Mouse (Mus musculus) B cell, adult (primary cell): ENCODE measurements around the gene Cfd. TPM values are rescaled to one million over a fixed set of nuclear protein-coding genes. Genes with fewer than 3 reads are reported as not detected.

Source experiments
- total RNA-seq: library from RNA; stranded (reverse); gene quantifications from 4 replicates; pipeline ENCODE4 v1.2.4, GENCODE M21; 2023; ENCODE audit not compliant: inconsistent age

Cfd gene
- not detected in 4 replicates for total RNA-seq

GRCm38 (mm10) chr10:79890670-79891069, at the start of gene Cfd:
Gene Cfd, plus strand, starts transcription at chr10:79890853.

DNA sequence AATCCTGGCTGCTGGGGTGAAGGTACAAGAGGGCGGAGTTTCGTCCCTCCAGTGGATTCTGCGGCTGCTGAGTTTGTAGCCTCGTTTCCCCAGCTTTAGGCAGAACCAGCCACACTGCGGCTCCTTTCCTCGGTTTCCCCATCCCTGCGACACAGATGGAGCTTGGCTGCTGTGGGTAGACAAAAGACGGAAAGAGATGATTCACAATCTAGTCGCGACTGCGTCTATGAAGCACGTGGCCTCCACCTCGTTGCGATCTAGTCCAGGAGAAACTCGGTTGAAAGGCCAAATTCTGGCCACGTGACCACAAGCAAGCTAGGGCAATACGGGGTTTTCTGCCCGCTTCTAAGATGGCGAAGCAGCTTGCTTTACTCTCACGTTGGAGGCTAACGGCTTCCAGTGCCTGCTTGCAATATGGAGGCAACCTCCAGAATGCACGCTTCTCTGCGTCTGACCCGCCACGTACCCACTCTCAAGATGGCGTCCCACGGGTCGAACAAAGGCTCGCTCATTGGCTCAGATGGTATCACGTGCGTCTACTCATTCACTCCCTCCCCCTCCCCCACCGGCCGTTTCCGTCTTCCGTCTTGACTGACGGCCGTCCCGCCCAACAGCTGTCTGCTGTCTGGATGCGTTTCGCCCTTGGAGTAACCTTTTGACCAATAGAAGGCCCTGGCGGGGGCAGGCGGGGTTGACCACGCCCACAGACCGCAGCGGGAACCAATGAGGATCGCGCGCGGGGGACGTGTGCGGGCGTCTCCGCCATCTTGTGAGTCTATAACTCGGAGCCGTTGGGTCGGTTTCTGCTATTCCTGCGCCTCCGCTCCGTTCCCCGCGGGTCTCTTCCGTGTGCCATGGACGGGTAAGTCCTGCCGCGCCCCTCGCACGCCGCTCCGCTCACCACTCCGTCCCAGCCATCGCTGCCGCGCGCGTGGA, 36.5 kb upstream of the Cfd start, which contains the start of gene Ptbp1:
TSS of gene Ptbp1 (plus strand) at position 568 of the 936 bp plus-strand sequence.

DNA sequence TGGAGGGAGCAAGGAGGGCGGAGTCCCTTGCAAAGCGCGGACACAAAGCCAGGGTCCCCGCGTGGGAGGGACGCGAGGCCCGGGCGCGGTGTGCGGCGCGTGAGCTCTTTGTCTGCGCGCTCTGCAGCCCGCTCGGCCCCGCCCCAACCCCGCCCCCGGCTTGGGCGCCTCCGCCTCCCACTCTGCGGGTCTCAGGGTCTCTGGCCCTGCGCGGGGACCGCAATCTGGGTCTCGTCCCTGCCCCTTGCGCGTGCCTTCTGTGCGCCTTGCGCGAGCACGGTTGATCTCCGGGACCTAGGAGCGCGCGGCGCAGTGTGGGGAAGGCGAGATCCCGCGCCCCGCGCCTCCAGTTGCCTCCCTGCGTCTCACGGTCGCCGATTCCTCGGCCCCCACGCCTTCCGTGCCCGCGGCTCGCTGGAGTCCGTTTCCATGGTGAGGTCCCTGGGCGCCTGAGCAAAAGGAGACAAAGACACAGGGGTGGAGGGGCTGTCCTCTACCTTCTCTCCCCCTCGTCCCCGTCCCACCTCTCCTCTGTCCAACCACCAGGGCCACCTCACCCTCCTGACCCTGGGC, 16.3 kb upstream of the Cfd start, which contains the start of the genes Prtn3 and Plppr3:
TSS of gene Prtn3 (plus strand) at position 187 of the 573 bp plus-strand sequence.
TSS of gene Plppr3 (minus strand) at position 345 of the 573 bp plus-strand sequence.

GRCm38 (mm10) chr10:79886054-79886453, 4.6 kb upstream of the Cfd start, which contains the start of gene Elane:
Gene Elane, plus strand, starts transcription at chr10:79886247.

GRCm38 (mm10) chr10:79908167-79909091, 17.8 kb downstream of the Cfd start, which contains the start of gene Med16:
Gene Med16, minus strand, starts transcription at chr10:79908923.

GRCm38 (mm10) chr10:79910556-79910955, 19.9 kb downstream of the Cfd start, which contains the start of gene Gm26602:
Gene Gm26602, plus strand, starts transcription at chr10:79910856.

GRCm38 (mm10) chr10:79916808-79917531, 26.3 kb downstream of the Cfd start, which contains the start of gene Kiss1r:
Gene Kiss1r, plus strand, starts transcription at chr10:79916971.

GRCm38 (mm10) chr10:79920958-79921535, 30.4 kb downstream of the Cfd start, which contains the start of gene R3hdm4:
Gene R3hdm4, minus strand, starts transcription at chr10:79921208.

DNA sequence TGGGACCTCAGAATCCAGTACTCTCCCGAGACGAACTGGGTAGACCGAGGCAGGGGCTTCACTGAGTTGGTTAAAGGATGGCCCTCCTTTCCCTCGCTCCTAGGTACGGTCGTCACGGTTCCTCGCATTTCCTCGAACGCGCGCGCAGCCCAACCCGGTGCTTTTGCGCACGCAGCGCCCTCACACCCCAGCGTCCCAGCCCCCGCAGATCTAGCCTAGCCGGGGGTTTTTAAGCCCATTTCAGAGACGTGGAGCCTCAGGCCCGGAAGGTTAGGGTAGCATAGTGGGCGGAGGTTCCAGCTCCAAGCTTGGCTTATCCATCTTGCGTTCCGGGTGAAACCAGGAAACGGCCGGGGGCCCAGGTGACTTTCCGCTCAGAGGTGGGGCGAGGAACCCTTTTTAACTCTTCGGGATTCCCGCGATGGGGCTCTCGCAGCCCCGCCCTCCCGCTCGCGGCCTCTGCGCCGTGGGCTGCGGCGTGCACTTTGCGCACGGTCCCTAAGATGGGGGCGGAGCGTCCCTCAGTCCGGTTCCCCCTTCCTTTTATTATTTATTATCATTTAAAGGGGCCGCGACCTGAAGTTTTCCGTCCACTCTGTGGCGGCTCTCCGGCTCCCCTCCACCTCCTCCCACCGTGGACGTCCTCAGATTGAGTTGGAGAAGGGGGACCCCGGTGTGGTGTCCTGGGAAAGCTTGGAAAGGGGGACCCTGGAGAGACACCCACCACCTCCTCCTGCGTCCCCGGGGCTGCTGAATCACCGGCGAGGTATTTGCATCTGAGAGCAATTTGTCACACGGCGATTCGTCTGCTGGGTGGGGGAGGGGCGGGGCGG, 36.1 kb downstream of the Cfd start, which contains the start of gene Arid3a:
TSS of gene Arid3a (plus strand) at position 553 of the 833 bp plus-strand sequence.

Other genes starting within 250 kb of the Cfd start
- gene Odf3l2, start 245.1 kb upstream of the Cfd start, total RNA-seq = not detected in 4 replicates
- gene Madcam1, start 226.3 kb upstream of the Cfd start, total RNA-seq = not detected in 4 replicates
- 13.7 to 19.6 TPM (median 17.1 TPM) in 4 replicates for gene Tpgs1, start 221.5 kb upstream of the Cfd start, total RNA-seq
- 64.7 to 70.9 TPM (median 68.3 TPM) in 4 replicates for gene Cdc34, start 208.7 kb upstream of the Cfd start, total RNA-seq
- 1.2 to 2.8 TPM (median 2.1 TPM) in 4 replicates for gene Gzmm, start 201.8 kb upstream of the Cfd start, total RNA-seq
- 101 to 112 TPM (median 107 TPM) in 4 replicates for gene Bsg, start 186.4 kb upstream of the Cfd start, total RNA-seq
- 0.26 TPM in 1 of 4 replicates, not detected in the others for gene Hcn2, start 174.2 kb upstream of the Cfd start, total RNA-seq
- gene Polrmt, start 144.3 kb upstream of the Cfd start, total RNA-seq = 55.6 to 79.9 TPM (median 71.2 TPM) in 4 replicates
- gene Fgf22, start 135.8 kb upstream of the Cfd start, total RNA-seq = not detected in 4 replicates
- 52.1 to 65.8 TPM (median 59.1 TPM) in 4 replicates for gene Rnf126, start 123.9 kb upstream of the Cfd start, total RNA-seq
- 1.1 to 2.1 TPM (median 1.7 TPM) in 4 replicates for gene Fstl3, start 113.6 kb upstream of the Cfd start, total RNA-seq
- gene Prss57, start 99.9 kb upstream of the Cfd start, total RNA-seq = not detected in 4 replicates
- gene Palm, start 97.3 kb upstream of the Cfd start, total RNA-seq = 5.9 to 8.0 TPM (median 6.7 TPM) in 4 replicates
- not detected in 4 replicates for gene Misp, start 69.9 kb upstream of the Cfd start, total RNA-seq
- gene Ptbp1, start 36.4 kb upstream of the Cfd start, total RNA-seq = 430 to 480 TPM (median 445 TPM) in 4 replicates
- not detected in 4 replicates for gene Prtn3, start 16.4 kb upstream of the Cfd start, total RNA-seq
- 0.27 to 1.1 TPM (median 0.75 TPM) in 4 replicates for gene Plppr3, start 16.2 kb upstream of the Cfd start, total RNA-seq
- not detected in 4 replicates for gene Elane, start 4.6 kb upstream of the Cfd start, total RNA-seq
- gene Med16, start 18.1 kb downstream of the Cfd start, total RNA-seq = 76.7 to 86.8 TPM (median 80.6 TPM) in 4 replicates
- not detected in 4 replicates for gene Gm26602, start 20.0 kb downstream of the Cfd start, total RNA-seq
- 0.16 to 0.90 TPM (median 0.41 TPM) in 4 replicates for gene Kiss1r, start 26.1 kb downstream of the Cfd start, total RNA-seq
- gene R3hdm4, start 30.4 kb downstream of the Cfd start, total RNA-seq = 97.6 to 112 TPM (median 107 TPM) in 4 replicates
- 33.9 to 40.6 TPM (median 35.9 TPM) in 4 replicates for gene Arid3a, start 36.2 kb downstream of the Cfd start, total RNA-seq
- 40.2 to 51.6 TPM (median 44.7 TPM) in 4 replicates for gene Wdr18, start 69.3 kb downstream of the Cfd start, total RNA-seq
- 0.21 TPM in 1 of 4 replicates, not detected in the others for gene Grin3b, start 79.9 kb downstream of the Cfd start, total RNA-seq
- gene Tmem259, start 93.5 kb downstream of the Cfd start, total RNA-seq = 157 to 164 TPM (median 160 TPM) in 4 replicates
- gene Cnn2, start 97.7 kb downstream of the Cfd start, total RNA-seq = 325 to 361 TPM (median 340 TPM) in 4 replicates
- gene Abca7, start 105.6 kb downstream of the Cfd start, total RNA-seq = 53.9 to 56.0 TPM (median 54.6 TPM) in 4 replicates
- 493 to 520 TPM (median 510 TPM) in 4 replicates for gene Arhgap45, start 125.8 kb downstream of the Cfd start, total RNA-seq
- 73.4 to 86.2 TPM (median 75.9 TPM) in 4 replicates for gene Polr2e, start 148.9 kb downstream of the Cfd start, total RNA-seq
- gene Gpx4, start 156.3 kb downstream of the Cfd start, total RNA-seq = 124 to 132 TPM (median 128 TPM) in 4 replicates
- gene Sbno2, start 214.7 kb downstream of the Cfd start, total RNA-seq = 109 to 122 TPM (median 117 TPM) in 4 replicates
- gene Stk11, start 224.9 kb downstream of the Cfd start, total RNA-seq = 173 to 183 TPM (median 178 TPM) in 4 replicates
- gene Atp5d, start 247.8 kb downstream of the Cfd start, total RNA-seq = 164 to 190 TPM (median 176 TPM) in 4 replicates
- gene Cbarp, start 250.0 kb downstream of the Cfd start, total RNA-seq = 5.9 to 9.3 TPM (median 6.8 TPM) in 4 replicates